Mouse (Mus musculus) midbrain, embryonic 11.5 days (tissue): Measurements from ENCODE around the gene Itpkb. TPM values are rescaled to one million over a fixed set of nuclear protein-coding genes. Genes with fewer than 3 reads are reported as not detected.
A peak's percentile ranks its signal among the peaks of the same experiment; 100 is the strongest.

Experiments
- ATAC-seq: fragments of 200-750 bp; cut with Nextera tagmentation; 2 replicates; pipeline ENCODE4 v1.8.0; 2017; ENCODE audit warnings: moderate TSS enrichment, moderate library complexity; ENCODE audit not compliant: low FRiP score
- DNase-seq: peaks from one replicate; pipeline ENCODE4 v3.0.0; 2015; ENCODE audit warnings: low spot score; ENCODE audit errors: missing footprints
- H3K27ac ChIP-seq: fragments of 300-500 bp; sonication (generic); 2 replicates; pipeline ENCODE4 v1.5.1; 2014; ENCODE audit warnings: low read depth, low read length
- H3K27me3 ChIP-seq: fragments of 300-500 bp; sonication (generic); 2 replicates; pipeline ENCODE4 v1.6.1; 2014; ENCODE audit warnings: mild to moderate bottlenecking, low read length, moderate library complexity, mixed read lengths; ENCODE audit not compliant: control insufficient read depth, insufficient read depth
- H3K36me3 ChIP-seq: fragments of 300-500 bp; sonication (generic); 2 replicates; pipeline ENCODE4 v1.6.1; 2014; ENCODE audit warnings: mild to moderate bottlenecking, low read length, moderate library complexity, mixed read lengths; ENCODE audit not compliant: control insufficient read depth, insufficient read depth
- H3K4me1 ChIP-seq: fragments of 300-500 bp; sonication (generic); 2 replicates; pipeline ENCODE4 v1.6.1; 2014; ENCODE audit warnings: low read length; ENCODE audit not compliant: control insufficient read depth, insufficient read depth
- H3K4me2 ChIP-seq: fragments of 300-500 bp; sonication (generic); 2 replicates; pipeline ENCODE4 v1.6.1; 2014; ENCODE audit warnings: mild to moderate bottlenecking, moderate library complexity
- H3K4me3 ChIP-seq: fragments of 300-500 bp; sonication (generic); 2 replicates; pipeline ENCODE4 v1.5.1; 2014; ENCODE audit warnings: low read depth, low read length
- H3K9ac ChIP-seq: fragments of 300-500 bp; sonication (generic); 2 replicates; pipeline ENCODE4 v1.6.1; 2014; ENCODE audit warnings: low read length
- H3K9me3 ChIP-seq: fragments of 300-500 bp; sonication (generic); 2 replicates; pipeline ENCODE4 v1.6.1; 2016; ENCODE audit warnings: low read length; ENCODE audit not compliant: control insufficient read depth
- WGBS: fragments of 180-500 bp; shearing (Covaris S2); extraction: QIAGEN DNeasy Blood & Tissue Kit; methylation state at CpG from one replicate; pipeline ENCODE4 v1.1.7; 2014; 5-methylcytosine and 5-hydroxymethylcytosine counted together
- polyA plus RNA-seq: library from polyadenylated mRNA; unstranded; fragments of >200 nt; fragmentation: Nextera tagmentation; extraction: Ambion mirVana; gene quantifications from 2 replicates; pipeline ENCODE4 v1.2.1, GENCODE M21; 2014

Gene Itpkb
- polyA plus RNA-seq: 1.9 and 2.0 TPM in 2 replicates

- DNase-seq (no peak), ATAC-seq (peak; percentile 54; the same call in 1 of the 2 replicates)
- peaks cover 18% of the 10 kb centered on the region for H3K27me3 ChIP-seq
- no peaks in the 10 kb centered on the region for H3K36me3 ChIP-seq
- H3K4me1 ChIP-seq: peaks cover 16% of the 10 kb centered on the region
- H3K27ac ChIP-seq: peak within 1 kb of the TSS; percentile 20; the same call in 1 of the 2 replicates
- H3K9ac ChIP-seq: peak within 1 kb of the TSS; percentile 73
- 1% methylated on average over 19 of the region's 19 CpGs for WGBS
- H3K9me3 ChIP-seq: no peaks in the 10 kb centered on the region
- H3K4me2 ChIP-seq: peak within 1 kb of the TSS; percentile 88
- H3K4me3 ChIP-seq: peak within 1 kb of the TSS; percentile 58
Observed at GRCm38 (mm10) chr1:180330145-180330706, at the start of gene Itpkb. Itpkb (plus strand) TSS chr1:180330485.

GRCm38 (mm10) chr1:180282581-180282980, 47.7 kb upstream of the Itpkb start:
- DNase-seq: no peak
- no peak overlapping the region for H3K4me2 ChIP-seq
- WGBS: 62% methylated on average over 6 of the region's 6 CpGs
- no peak for ATAC-seq
- H3K9ac ChIP-seq: no peak overlapping the region
- H3K4me1 ChIP-seq: peaks cover 10% of the 10 kb centered on the region
- H3K27ac ChIP-seq: no peak overlapping the region
- no peaks in the 10 kb centered on the region for H3K27me3 ChIP-seq
- no peaks in the 10 kb centered on the region for H3K9me3 ChIP-seq
- H3K4me3 ChIP-seq: no peak overlapping the region
- H3K36me3 ChIP-seq: no peaks in the 10 kb centered on the region

- no peaks in the 10 kb centered on the region for H3K36me3 ChIP-seq
- H3K4me3 ChIP-seq: no peak overlapping the region
- DNase-seq (peak; percentile 91), ATAC-seq (peak; percentile 63)
- no peak overlapping the region for H3K9ac ChIP-seq
- no peak overlapping the region; the same call in 1 of the 2 replicates for H3K4me2 ChIP-seq
- peaks cover 10% of the 10 kb centered on the region for H3K4me1 ChIP-seq
- no peaks in the 10 kb centered on the region for H3K9me3 ChIP-seq
- no peak overlapping the region for H3K27ac ChIP-seq
- 20% methylated on average over 16 of the region's 16 CpGs for WGBS
- H3K27me3 ChIP-seq: no peaks in the 10 kb centered on the region
Observed at GRCm38 (mm10) chr1:180283813-180284768, 46.2 kb upstream of the Itpkb start.

- H3K36me3 ChIP-seq: no peaks in the 10 kb centered on the region
- DNase-seq: peak; percentile 82
- H3K4me1 ChIP-seq: peaks cover 10% of the 10 kb centered on the region
- 73% methylated on average over 15 of the region's 15 CpGs for WGBS
- no peak overlapping the region for H3K4me2 ChIP-seq
- H3K9ac ChIP-seq: no peak overlapping the region
- ATAC-seq: no peak
- H3K4me3 ChIP-seq: no peak overlapping the region
- H3K27ac ChIP-seq: no peak overlapping the region
- H3K27me3 ChIP-seq: no peaks in the 10 kb centered on the region
- no peaks in the 10 kb centered on the region for H3K9me3 ChIP-seq
Observed at GRCm38 (mm10) chr1:180286081-180286831, 44.0 kb upstream of the Itpkb start.

- Histone ChIP-seq H3K36me3 (no peaks in the 10 kb centered on the region), H3K9ac (no peak overlapping the region), H3K27ac (no peak overlapping the region), H3K27me3 (no peaks in the 10 kb centered on the region), H3K4me3 (no peak overlapping the region), H3K4me2 (no peak overlapping the region), H3K9me3 (no peaks in the 10 kb centered on the region), H3K4me1 (peaks cover 10% of the 10 kb centered on the region)
- WGBS: 85% methylated on average over 7 of the region's 7 CpGs
- DNase-seq (peak; percentile 49), ATAC-seq (no peak)
Observed at GRCm38 (mm10) chr1:180288227-180288626, 42.1 kb upstream of the Itpkb start.

GRCm38 (mm10) chr1:180288872-180289468, 41.3 kb upstream of the Itpkb start:
- DNase-seq: no peak
- H3K36me3 ChIP-seq: no peaks in the 10 kb centered on the region
- no peaks in the 10 kb centered on the region for H3K9me3 ChIP-seq
- H3K4me2 ChIP-seq: no peak overlapping the region
- H3K4me3 ChIP-seq: no peak overlapping the region
- H3K4me1 ChIP-seq: peaks cover 5% of the 10 kb centered on the region
- 94% methylated on average over 7 of the region's 7 CpGs for WGBS
- H3K27ac ChIP-seq: no peak overlapping the region
- no peak overlapping the region for H3K9ac ChIP-seq
- H3K27me3 ChIP-seq: no peaks in the 10 kb centered on the region
- no peak for ATAC-seq

- no peak overlapping the region for H3K4me2 ChIP-seq
- H3K9me3 ChIP-seq: no peaks in the 10 kb centered on the region
- no peaks in the 10 kb centered on the region for H3K4me1 ChIP-seq
- no peaks in the 10 kb centered on the region for H3K27me3 ChIP-seq
- peak; percentile 14 for DNase-seq
- no peak overlapping the region for H3K9ac ChIP-seq
- no peaks in the 10 kb centered on the region for H3K36me3 ChIP-seq
- no peak overlapping the region for H3K4me3 ChIP-seq
- 91% methylated on average over 5 of the region's 5 CpGs for WGBS
- no peak overlapping the region for H3K27ac ChIP-seq
- no peak for ATAC-seq
Observed at GRCm38 (mm10) chr1:180289788-180290187, 40.5 kb upstream of the Itpkb start.

- ATAC-seq (no peak), DNase-seq (peak; percentile 82)
- no peaks in the 10 kb centered on the region for H3K4me1 ChIP-seq
- H3K9me3 ChIP-seq: no peaks in the 10 kb centered on the region
- H3K27me3 ChIP-seq: no peaks in the 10 kb centered on the region
- WGBS: 85% methylated on average over 4 of the region's 4 CpGs
- H3K9ac ChIP-seq: no peak overlapping the region
- no peak overlapping the region for H3K4me3 ChIP-seq
- H3K36me3 ChIP-seq: no peaks in the 10 kb centered on the region
- no peak overlapping the region for H3K4me2 ChIP-seq
- H3K27ac ChIP-seq: no peak overlapping the region
Observed at GRCm38 (mm10) chr1:180290358-180290757, 39.9 kb upstream of the Itpkb start.
